Mouse (Mus musculus) c-Kit-positive CD71-negative TER-119-negative erythroid progenitor cells, embryonic 14.5 days (primary cell): ENCODE results near the gene Proca1.
"Not testable (repeated sequence)": the region's sequence is repeated elsewhere in the genome, so short reads cannot be mapped to it uniquely, and the experiment has no call there.

Experiments used
- DNase-seq: peaks from one replicate; pipeline ENCODE4 v3.0.0-alpha.2; 2013; ENCODE audit warnings: low read depth

Proca1 gene

DNA sequence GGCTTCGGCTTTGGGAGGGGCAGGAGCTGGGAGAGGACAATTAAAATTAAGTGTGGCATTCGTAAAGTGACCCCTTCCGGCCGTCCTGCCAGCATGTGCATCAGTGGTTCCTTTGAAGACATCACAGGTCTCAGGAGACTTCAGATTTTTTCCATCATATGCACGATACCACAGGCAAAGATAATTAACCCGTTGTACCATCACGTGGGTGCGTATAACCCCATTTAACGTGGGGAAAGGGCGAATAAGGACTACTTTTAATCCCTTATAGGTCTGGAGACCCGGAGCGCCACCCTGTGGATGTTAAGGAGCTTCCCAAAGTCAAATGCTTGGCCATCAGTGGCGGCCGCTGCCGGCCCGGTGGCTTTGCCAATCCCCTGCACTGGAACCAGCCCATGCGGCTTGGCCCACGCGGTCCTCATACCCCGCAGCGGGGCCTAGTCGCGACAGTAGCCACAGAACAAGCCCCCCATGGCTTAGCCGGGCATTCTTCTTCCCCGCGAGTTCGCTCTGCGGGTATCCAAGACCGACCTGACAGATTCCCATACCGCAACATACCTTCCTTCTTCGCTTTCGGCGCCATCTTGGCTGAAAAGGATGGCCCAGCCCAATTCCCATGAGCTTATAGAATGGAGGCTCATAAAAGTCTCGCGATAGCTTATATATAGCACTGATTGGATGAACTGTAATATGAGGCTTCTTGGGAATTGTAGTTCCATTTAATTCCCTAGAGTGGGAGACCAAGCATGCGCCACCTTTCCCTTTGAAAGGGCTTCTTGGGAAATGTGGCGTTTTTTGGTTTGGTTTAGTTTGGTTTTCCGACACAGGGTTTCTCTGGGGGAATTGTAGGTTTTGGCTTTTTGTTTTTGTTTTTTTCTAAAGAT is 10.0 kb upstream of the Proca1 start, which contains the start of gene Rpl23a:
Gene Rpl23a (minus strand): TSS at position 624 of the 884 bp plus-strand sequence.
- no peak for DNase-seq

DNA sequence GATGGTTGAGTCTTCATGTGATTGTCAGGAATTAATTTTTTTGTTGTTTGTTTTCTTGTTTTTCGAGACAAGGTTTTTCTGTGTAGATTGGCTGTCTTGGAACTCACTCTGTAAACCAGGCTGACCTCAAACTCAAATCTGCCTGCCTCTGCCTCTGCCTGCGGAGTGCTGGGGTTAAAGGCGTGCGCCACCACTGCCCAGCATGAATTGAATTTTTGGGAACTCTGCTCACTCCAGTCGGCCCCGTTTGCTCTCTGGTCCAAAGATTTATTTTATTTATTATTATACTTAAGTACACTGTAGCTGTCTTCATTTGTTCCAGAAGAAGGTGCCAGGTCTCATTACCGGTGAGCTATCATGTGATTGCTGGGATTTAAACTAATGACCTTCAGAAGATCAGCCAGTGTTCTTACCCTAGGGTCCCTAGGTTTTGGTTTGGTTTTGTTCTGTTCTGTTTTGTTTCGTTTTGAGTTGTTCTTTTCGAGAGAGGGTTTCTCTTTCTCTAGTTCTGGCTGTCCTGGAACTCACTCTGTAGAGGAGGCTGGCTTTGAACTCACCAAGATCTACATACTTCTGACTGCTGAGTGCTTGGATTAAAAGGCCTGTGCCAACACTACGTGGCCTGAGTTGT is 9.2 kb upstream of the Proca1 start:
- no peak for DNase-seq

DNA sequence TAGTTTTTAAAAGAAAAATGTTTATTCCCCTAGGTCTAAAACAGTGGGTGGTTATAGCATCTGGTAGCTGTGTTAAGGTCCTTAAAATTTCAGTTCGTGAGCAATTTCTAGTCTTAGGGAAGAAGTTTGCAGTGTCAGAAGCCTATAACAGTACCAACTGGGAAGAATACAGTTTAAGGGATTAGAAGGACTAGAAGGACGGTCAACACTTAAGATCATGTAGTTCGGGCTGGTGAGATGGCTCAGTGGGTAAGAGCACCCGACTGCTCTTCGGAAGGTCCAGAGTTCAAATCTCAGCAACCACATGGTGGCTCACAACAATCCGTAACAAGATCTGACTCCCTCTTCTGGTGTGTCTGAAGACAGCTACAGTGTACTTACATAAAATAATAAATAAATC is 8.5 kb upstream of the Proca1 start:
- not testable (repeated sequence) for DNase-seq

- no peak for DNase-seq
These were observed 4.6 kb upstream of the Proca1 start, which contains the start of gene Rab34 for GRCm38 (mm10) chr11:78188331-78189233. TSS of gene Rab34 (plus strand) at chr11:78188430.

DNA sequence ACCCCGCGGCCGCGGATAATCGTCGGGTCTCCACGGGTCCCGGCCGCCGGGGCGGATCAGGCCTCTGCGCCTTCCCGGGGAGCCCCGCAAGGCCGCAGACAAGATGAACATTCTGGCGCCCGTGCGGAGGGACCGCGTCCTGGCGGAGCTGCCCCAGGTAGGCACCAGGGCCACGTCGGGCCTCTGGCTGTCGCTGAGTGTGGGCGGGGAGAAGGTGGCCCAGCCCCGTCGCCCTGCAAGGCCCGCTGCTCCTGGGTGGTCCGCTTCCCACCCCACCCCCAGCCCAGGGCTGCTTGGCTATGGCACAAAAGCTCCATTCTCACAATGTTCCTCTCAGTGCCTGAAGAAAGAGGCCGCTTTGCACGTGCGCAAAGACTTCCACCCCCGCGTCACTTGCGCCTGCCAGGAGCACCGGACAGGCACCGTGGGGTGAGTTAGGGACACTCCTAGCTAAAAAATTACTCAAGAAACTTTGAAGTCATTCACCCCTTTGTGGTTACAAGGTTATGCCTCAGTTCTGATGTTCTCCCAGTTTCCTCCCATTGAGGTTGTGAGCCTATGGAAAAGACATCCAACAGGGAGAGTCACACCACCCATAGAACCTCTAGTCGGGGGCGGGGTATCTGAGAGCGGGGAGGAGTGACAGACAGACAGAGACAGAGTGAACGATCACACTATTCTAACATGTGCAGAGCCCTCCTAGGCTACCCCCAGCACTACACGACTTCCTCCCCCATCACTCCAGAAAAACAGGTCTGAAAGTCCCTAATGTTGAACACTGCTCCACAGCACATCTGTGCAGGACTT is 3.8 kb upstream of the Proca1 start:
- no peak for DNase-seq

DNA sequence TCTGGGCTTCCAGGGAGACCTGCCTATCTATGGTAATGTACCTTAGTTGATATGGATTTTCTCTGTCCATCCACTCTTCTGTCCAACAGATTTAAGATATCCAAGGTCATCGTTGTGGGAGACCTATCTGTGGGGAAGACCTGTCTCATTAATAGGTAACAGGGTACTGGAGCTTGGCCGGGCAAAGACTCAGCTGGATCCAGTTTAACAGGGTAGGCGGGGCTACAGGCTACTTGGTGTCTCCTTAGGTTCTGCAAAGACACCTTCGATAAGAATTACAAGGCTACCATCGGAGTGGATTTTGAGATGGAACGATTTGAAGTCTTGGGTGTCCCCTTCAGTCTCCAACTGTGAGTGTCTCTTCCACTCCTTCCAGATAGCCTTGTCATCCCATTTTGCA is 3.2 kb upstream of the Proca1 start:
- no peak for DNase-seq

GRCm38 (mm10) chr11:78194411-78195100 is 1.4 kb downstream of the Proca1 start:
- no peak for DNase-seq

DNA sequence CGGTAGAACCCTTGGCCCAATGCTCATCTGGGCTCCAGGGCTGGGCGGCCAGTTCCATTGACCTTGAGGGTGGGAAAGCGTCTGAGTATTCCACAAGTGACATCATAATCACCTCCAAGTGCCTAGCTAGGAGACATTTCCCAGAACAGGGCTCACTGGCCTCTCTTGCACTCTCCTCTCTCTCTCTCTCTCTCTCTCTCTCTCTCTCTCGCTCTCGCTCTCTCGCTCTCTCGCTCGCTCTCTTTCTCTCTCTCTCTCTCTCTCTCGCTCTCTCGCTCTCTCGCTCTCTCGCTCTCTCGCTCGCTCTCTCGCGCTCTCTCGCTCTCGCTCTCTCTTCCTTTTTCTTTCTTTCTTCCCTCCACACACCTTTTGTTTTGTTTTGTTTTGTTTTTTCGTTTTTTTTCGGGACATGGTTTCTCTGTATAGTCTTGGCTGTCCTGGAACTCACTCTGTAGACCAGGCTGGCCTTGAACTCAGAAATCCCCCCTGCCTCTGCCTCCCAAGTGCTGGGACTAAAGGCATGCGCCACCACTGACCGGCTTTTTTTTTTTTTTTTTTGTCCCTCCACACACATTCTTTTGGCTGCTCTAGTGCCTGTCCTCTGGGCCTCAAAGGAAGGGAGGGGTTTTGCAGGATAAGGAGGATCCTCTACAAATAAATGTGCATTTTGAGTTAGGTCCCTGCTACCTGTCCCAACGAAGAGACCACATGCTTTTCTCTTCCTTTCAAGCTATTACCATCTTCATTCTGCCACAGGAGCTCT is 2.1 kb downstream of the Proca1 start:
- DNase-seq, result no peak

DNA sequence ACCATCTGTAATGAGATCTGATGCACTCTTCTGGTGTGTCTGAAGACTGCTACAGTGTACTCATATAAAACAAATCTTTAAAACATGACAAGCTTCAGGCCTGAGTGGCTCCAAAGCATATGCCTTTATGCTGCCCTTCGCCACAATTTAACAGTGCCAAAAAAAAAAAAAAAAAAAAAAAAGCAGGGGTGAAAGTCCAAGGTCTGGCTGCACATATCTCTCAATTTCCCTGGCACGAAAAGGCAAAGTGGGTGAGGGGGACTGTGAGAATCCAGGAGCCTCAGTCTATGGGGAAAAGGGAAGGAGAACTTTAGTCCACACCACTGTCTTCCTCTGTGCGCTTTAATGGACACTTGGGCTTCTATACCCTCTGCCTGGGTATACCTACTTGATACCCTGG is 9.2 kb downstream of the Proca1 start:
- DNase-seq, result no peak

DNA sequence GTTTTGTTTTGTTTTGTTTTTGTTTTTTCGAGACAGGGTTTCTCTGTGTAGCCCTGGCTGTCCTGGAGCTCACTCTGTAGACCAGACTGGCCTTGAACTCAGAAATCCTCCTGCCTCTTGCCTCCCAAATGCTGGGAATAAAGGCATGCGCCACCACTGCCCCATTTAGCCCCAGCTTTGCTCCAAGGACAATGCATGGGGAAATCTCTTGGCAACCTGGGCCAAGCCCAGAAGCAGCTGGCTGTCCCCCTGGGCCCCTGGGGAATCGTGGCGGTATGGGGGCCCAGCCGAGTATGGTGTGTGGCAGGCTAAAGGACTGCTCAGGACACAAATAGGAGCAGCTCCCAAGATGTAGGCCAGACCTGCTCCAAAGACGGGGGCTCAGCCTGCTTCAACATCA is 11.1 kb downstream of the Proca1 start:
- no peak for DNase-seq

DNA sequence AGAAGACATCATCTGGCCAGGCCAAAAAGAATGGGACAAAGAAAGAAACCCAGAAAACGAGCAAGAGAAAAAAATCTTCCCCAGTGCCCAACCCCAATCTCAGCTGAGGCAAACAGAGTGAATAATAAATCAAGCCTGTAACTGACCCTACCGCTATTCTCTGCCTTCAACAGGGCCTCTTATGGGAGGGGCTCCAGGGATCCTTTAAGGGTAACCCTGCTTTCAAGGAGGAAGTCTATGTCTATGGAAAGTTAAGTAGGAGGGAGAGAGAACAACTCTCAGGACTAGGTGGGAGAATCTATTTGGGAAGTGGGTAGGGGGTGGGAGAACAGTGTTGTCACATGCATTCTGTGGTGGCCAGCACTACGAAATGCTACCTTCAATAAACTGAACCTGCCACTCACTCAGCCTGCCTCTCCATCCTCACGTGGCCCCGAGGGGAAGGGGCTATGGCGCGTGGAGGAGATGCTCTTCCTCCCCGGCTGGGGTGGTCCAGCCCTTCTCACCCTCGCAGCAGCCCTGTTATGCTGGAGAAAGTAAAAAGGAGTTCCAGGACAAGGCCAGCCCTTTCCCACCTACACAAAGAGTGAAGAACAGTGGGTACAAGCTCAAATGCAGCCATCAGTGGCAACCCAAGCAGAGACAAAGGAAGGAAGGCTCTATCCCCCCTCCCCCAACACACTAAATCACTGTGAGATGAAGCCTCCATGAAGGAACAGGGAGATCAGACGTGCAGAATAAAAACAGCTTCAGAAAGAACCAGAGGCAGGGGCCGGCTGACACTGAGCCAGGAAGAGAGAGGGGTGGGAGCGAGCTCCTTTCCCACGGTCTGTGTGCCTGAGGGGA is 12.4 kb downstream of the Proca1 start:
- no peak for DNase-seq

DNA sequence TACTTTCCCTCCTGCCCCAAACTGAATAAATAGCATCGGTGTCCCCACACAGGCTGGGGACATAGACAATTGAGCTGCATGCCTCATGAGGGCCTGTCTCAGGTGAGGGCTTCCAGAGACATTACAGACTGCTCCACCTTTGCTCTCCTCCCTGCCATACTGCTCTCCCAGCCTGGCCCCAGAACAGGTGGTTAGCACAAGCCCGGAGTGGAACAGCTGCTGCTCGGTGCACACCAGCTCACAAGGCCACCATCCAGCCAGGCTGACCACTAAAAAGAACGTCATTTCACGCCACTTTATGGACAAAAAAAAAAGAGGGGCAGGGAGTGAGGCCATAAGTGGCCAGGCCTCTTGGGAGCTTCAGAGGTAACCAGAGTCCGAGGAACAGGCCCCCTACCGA is 14.0 kb downstream of the Proca1 start:
- DNase-seq, result no peak

DNA sequence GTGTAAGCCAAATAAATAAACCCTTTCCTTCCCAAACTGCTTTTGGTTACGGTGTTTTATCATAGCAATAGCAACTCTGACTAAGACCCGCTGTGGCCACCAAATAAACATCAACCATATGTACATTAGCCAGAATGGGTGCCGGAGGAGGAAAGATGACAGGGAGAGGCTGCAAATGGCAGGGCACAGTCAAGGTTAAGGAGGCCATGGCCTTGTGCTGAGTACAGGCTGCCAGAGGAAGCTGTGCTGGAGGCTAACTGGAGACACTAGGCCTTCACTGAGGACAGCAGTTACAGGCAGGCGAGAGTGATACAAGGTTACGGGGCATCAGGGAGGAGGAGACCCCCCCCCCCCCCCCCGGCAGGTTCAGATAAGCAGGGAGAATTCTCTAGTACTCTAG is 16.7 kb downstream of the Proca1 start:
- no peak for DNase-seq

DNA sequence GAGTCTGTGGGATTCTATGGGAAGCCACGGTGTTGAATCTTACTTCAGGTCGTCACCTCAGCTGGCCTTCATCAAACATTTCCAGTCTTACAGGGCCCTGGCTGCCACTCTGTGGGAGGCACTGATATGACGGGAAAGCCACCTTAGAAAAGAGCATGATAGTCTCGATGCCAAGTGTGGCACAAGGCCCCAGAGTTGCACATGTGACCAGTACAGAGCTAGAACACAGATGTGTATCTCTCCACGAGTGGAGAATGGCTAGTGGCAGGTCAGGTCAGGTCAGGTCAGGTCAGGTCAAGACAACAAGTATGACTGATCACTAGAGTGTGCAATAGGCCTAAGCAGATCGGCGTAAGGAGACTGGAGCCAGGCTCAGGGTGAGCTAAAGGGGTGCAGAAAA is 17.4 kb downstream of the Proca1 start:
- no peak for DNase-seq

- no peak for DNase-seq
These were observed 18.3 kb downstream of the Proca1 start for GRCm38 (mm10) chr11:78211513-78211912.

GRCm38 (mm10) chr11:78213086-78213817 is 20.1 kb downstream of the Proca1 start:
- DNase-seq, result no peak

DNA sequence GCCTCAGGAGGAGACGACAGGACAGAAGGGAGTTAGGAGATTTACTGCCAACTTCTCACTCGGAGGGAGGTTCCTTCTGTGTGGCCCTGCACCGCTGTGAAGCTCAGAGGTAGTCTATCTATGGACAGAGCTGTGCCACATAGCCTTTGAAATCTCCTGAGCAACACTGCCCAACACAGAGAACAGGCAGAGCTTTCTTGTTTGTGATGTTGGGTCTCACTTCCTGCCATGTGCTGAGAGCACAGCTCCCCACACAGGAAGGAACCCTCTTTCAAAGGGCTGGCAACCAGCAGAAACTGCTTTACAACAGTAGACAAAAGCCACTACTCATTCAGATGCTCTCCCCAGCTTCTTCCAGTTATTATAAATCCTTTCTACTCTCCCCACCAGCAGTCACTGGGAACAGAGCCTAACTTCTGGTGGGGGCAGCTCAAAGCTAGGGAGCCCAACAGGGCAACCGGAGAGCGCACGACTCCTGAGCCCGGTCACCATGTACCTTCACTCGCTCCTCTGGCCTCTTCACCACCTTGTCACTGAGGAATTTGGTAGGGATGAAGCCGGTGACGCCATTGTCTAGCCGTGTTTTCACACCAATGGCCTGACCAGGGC is 22.6 kb downstream of the Proca1 start:
- DNase-seq, result no peak

- DNase-seq, result no peak
These were observed 30.4 kb downstream of the Proca1 start for GRCm38 (mm10) chr11:78223586-78223985.
